In the genomic region with DNA sequence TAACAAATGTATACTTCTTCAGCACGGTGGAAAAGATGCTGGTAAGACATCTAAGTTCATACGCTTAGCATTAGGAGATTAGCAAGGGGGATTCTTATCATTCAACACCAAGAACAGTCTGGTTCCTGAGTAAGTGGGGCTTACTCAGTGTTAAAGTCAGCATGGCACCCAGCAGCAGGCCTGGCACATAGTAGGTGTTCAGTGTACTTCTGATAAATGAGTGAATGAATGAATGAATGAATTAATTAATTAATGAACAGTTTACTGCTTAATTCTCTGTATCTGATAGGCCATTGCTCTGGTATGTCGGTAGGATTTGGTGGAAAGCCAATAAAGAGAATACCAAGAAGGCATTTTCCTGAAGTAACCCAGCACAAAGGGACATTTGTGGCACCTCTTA, we compare ENCODE assay signal across 24 mouse cellular contexts.
"Had no signal": no experiment of that assay in that cellular context is flagged by ENCODE, and none has a peak within 500 bp of the region (broad histone marks: within the 10 kb centered on the region; RNA-seq: fewer than 3 reads in every experiment).

No protein-coding gene starts in this region.

- H3K9ac ChIP-seq: embryonic facial prominence, embryonic 12.5 days; embryonic facial prominence, embryonic 13.5 days; embryonic facial prominence, embryonic 15.5 days; forebrain, embryonic 12.5 days; forebrain, embryonic 13.5 days; forebrain, embryonic 15.5 days; forebrain, postnatal 0 days had no signal

- H3K36me3 ChIP-seq: embryonic facial prominence, embryonic 10.5 days; embryonic facial prominence, embryonic 12.5 days; embryonic facial prominence, embryonic 13.5 days; embryonic facial prominence, embryonic 15.5 days; forebrain, embryonic 10.5 days; forebrain, embryonic 12.5 days; forebrain, embryonic 15.5 days had no signal

- H3K4me2 ChIP-seq: embryonic facial prominence, embryonic 12.5 days; embryonic facial prominence, embryonic 13.5 days; embryonic facial prominence, embryonic 15.5 days; forebrain, embryonic 12.5 days; forebrain, embryonic 13.5 days; forebrain, embryonic 15.5 days had no signal

- DNase-seq: cerebellum, adult 9-10 months; cerebellum, adult 9-11 months; cerebellum, postnatal 10 days; cerebellum, postnatal 14 days; cerebellum, postnatal 25 days; cerebellum, postnatal 36 days; embryo, embryonic 11 days; forebrain, postnatal 0 days; gastrocnemius, adult 2 months; gastrocnemius, postnatal 10 days; gastrocnemius, postnatal 14 days; gastrocnemius, postnatal 25 days; gastrocnemius, postnatal 36 days; heart, adult 18-20 months; heart, adult 2 months had no signal

- H3K27ac ChIP-seq: embryonic facial prominence, embryonic 10.5 days; embryonic facial prominence, embryonic 12.5 days; embryonic facial prominence, embryonic 13.5 days; embryonic facial prominence, embryonic 15.5 days; forebrain, embryonic 10.5 days; forebrain, embryonic 12.5 days; forebrain, embryonic 13.5 days; forebrain, embryonic 15.5 days; heart, adult 2 months had no signal

- H3K9me3 ChIP-seq: embryonic facial prominence, embryonic 10.5 days; embryonic facial prominence, embryonic 12.5 days; embryonic facial prominence, embryonic 13.5 days; embryonic facial prominence, embryonic 15.5 days; forebrain, embryonic 10.5 days; forebrain, embryonic 12.5 days; forebrain, embryonic 13.5 days; forebrain, embryonic 15.5 days had no signal

- H3K4me3 ChIP-seq: embryonic facial prominence, embryonic 10.5 days; embryonic facial prominence, embryonic 12.5 days; embryonic facial prominence, embryonic 13.5 days; embryonic facial prominence, embryonic 15.5 days; erythroblast, embryonic 14.5 days; forebrain, embryonic 10.5 days; forebrain, embryonic 12.5 days; forebrain, embryonic 13.5 days; forebrain, embryonic 15.5 days; heart, adult 2 months had no signal

- H3K27me3 ChIP-seq: embryonic facial prominence, embryonic 12.5 days; embryonic facial prominence, embryonic 13.5 days; embryonic facial prominence, embryonic 15.5 days; forebrain, embryonic 15.5 days had no signal
